Mouse (Mus musculus) ovary, postnatal 14 days (tissue): ENCODE measurements around the gene Rce1.

Experiments
- DNase-seq: peaks from one replicate; pipeline ENCODE4 v3.0.0; 2022; ENCODE audit warnings: low spot score

Gene Rce1

DNA sequence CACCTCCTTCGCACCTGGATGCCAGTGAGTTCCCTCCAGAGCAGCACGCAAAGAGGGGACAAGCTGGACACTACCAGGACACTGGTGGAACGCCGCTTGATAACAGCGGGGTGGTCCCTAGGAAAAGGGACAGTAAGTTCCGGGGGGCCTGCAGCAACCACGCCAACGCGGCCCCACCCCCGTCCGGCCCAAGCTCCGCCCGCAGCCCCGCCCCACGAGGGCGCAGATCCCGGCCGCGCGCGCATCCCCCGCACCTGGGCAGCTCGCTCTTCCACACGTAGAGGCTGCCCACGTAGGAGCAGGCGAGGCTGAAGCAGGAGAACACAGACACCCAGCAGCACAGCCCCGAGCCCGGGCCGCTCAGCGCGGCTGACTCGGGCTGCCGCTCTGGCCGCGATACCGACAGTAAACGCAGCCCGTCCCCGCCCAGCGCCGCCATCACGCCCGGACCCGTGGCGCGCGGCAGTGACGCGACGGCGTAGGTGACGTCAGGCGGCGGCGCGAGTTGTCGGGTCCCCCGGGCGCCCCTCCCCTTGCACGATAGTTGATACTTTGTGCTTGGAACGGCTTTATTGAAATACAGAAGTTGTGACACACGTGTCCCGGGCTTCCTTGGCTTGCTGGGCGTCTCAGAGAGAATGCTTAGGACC lies at the start of gene Rce1:
Gene Rce1, minus strand, starts transcription at position 463 of the 650 bp plus-strand sequence.
- peak; percentile 89 for DNase-seq

DNA sequence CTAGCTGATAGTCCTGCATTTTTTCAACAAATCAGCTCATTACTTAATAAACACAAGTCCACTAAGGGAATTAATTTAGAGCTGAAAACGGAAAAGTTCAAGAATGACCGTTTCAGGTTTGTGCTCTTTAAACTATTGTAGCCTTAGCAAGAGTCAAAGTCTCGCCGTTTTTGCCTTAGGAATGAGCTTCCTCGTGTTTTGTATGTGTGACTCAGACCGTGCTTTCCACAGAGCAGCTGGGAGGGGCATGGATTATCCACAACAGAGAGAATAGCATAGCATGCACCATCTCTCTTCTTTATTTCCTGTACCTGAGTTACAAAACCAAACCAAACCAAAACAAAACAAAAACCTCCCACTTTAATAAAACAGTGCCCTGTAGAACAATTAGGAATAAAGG lies 47.0 kb upstream of the Rce1 start:
- no peak for DNase-seq

DNA sequence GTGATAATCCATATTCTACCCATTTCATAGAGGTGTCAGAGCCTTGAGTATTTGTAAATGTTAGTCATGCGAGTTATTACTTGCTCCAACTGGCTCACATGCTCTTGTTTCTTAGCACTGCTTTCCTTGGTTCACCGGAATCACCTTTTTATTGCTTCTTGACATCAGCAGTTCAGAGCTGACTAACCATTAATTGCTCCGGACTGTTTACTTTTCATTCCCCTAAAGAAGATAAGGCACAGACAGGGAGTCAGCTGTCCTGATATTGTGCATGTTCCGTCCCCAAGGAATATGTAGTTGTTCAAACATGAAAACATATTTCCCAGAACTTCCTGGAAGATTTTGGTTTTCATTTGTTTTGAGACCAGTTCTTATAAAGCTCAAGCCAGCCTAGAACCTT lies 45.3 kb upstream of the Rce1 start:
- no peak for DNase-seq

DNA sequence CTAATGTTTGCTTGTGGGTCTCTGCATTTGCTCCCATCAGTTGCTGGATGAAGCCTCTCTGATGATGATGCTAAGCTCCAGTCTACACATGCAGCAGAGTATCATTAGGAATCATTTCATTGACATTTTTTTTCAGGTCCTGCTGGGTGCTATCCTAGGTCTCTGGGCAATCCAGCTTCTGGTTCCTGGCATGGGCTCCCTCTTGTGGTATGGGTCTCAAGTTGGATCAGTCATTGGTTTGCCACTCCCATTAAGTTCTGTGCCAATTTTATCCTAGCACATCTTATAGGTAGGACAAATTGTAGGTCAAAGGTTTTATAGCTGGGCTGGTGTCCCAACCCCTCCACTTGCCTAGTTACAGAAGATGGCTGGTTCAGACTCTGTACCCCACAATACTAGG lies 41.4 kb upstream of the Rce1 start:
- DNase-seq = no peak

DNA sequence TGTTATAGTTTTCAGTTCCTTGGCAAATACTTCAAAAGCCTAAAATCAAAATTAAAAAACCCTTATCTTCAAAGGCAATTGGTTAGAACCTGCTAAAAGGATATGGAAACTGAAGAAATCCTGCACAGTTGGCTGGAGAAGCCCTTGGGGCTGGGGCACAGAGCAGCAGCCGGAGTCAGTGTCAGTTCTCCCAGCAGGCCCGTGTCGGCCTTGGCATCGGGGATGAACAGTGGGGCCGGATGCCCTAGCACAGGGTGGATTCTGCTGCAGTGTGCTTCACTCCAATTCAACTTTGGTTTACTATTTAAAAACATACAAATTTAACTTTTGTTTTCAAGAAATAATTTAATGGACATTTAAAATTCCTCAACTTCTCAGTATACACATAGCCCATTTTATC lies 32.7 kb upstream of the Rce1 start:
- DNase-seq = no peak

DNA sequence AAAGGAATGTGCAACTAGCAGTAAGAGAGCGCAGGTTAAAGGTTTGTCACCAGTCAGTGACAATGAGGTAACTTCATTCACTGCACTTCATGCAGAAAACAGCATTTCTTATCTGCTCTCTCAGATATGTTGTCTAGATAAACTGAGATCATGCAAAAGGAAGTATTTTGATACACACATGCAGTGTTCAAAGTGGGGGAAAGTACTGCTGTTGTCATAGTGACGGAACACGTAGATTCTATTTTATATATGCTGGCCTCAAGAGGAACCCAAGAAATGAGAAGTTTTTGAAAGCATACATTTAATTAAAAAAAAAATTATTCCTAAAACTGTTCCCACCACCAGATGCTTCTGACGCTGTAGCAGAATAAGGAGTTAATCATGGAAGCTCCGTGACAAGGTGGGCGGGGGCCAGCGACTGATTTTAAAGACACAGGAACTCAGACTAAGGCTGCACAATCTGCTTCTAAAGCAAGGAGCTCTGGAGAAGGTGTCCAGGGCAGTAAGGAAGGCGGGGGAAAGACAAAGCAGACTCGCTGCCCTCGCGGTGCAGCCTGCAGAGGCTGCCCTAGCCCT lies 21.6 kb upstream of the Rce1 start:
- DNase-seq = no peak

DNA sequence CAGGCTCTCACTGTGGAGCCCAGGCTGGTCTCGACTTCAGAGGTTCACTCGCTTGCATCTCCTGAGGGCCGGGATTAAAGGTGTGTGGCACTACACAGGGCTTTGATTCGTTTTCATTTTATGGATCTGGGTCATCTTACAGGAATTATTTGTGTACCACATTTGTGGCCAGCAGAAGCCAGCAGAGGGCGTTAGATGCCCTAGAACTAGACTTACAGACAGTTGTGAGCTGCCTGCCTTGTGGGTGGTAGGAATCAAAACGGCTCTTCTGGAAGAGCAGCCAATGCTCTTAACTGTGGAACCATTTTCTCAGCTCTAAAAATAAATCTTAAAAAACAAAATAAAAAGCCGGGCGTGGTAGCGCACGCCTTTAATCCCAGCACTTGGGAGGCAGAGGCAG lies 18.8 kb upstream of the Rce1 start:
- DNase-seq = no peak

DNA sequence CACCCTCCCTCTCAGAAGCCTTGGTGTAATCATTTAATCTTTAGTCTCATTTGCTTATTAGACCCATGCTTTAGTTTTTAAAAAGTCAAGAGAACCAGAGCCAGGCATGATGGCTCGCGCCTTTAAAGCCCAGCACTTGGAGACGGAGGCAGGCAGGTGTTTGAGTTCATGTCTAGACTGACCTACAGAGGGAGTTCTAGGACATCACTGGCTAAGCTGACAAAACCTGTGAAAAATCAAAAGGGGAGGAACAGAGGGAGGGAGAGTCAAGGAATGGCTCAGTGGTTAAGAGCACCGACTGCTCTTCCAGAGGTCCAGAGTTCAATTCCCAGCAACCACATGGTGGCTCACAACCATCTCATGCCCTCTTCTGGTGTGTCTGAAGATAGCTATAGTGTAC lies 10.5 kb upstream of the Rce1 start:
- no peak for DNase-seq

DNA sequence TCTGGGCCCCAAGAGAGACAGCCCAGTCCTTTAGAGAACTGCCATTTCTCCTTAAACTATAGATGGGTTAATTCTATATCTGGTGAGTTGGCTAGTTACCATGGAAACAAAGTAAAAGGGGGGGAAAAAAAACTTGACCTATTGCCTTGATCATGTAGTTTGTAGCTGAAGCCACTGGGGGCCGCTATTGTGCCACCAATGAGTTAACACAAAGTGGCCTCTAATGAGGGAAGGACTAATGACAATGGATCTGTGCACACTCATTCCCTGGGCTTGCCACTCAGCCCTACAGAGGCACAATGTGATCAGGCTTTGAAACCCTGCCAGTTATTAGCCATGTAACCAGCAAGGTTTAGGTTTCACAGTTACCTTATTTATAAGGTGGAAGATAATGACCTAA lies 3.4 kb upstream of the Rce1 start:
- DNase-seq = peak; percentile 57

DNA sequence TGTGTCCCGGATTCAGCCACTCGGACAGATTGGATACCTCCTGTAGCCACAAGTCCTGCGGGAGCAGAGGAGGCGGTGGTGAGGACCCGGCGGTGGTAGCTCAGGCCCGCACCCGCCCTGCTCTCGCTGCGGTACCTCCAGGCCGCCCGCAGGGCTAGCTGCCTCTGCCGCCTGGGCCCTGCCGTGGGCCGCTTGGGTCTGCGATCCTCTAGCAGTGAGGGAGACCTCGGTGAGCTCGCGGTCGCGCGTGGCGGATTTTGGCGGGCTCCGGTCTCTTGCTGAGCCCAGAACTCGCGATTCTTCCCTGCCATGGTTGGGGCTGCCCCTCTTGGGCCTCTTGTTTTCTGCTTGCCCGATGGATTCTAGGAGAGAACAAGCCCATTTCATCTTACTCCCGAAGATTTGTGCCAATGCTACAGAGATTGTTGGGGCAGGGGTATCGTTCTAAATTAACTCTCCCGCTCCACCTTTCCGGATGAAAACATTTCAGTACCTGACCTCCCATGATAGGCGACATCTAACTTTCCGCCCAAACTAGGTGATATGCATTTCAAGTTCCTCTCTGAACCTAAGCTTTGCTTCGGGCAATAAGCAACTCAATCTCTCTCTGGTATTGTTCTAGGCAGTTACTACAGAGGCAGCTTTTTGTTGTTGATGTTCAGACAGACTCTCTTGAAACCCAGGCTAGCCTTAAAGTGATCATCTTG lies 541 bp upstream of the Rce1 start:
- no peak for DNase-seq

DNA sequence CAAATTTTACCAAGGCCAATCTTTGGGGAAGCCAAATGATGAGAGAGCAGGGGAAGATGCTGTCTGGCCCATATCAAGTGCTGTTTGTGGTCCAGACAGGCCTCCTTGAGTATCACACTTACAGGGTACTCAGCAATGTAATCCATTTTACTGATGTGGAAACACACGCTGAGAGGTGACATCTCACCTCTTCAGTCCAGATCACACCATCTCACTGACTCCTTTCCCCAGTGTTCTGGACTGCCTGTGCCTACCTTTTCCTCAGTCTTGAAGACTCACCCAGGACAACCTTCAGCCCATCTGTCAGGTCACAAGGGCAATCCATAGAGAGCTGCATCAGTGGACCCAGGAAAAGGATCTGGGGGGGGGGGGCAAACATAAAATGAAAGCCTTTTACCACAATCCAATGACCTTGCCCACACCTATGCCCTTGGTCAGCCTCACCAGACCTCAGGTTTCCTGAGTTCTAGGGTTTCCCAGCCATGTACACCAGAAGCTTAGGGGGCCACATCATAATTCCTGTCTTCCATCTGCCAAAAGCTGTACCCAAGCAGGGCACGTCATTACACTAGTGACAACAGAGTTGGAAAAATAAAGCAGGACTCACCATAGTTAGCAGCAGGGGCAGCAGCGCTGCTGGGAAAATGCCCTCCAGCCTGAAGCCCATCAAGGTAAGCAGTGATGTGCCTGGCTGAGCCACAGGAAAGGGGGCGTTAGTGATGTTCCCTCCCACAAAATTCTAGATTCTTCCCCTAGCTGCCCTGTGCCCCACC lies 849 bp downstream of the Rce1 start:
- DNase-seq = no peak

DNA sequence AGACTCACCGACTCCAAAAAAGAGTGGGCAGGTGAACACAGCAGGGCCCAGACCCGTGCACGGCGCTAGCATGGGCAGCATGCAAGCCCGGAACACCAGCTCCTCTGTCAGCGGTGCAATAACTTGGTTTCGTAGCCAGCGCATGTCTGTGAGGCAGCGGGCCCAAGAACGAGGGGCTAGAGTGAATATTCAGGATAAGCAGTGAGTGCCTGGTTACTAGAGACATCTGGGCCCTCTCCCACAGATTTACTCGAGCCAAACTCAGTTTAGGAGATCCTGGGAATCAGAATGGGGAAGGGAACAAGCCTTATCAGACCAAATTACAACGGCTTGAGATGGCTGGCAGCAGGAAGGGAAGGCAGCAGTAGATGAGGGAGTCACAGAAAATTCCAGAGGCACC lies 1.4 kb downstream of the Rce1 start:
- DNase-seq = no peak

DNA sequence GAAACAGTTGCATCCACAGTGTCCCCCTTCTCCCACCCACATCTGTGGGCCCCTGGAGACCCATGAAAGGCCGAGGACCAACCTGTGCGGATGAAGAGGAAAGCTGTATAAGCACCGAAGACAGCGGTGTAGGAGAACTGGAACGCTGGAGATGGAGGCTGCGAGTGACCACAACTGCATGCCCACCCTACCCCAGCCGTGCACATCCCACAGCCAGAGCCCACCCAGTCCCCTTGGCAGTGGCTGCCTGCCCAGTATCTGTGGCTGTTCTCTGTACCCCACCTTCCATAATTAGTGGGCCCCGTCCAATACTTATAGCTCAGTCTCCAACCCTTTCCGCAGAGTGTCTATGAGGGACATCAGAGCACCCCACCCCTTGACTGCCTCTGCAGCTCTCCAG lies 2.0 kb downstream of the Rce1 start:
- no peak for DNase-seq

DNA sequence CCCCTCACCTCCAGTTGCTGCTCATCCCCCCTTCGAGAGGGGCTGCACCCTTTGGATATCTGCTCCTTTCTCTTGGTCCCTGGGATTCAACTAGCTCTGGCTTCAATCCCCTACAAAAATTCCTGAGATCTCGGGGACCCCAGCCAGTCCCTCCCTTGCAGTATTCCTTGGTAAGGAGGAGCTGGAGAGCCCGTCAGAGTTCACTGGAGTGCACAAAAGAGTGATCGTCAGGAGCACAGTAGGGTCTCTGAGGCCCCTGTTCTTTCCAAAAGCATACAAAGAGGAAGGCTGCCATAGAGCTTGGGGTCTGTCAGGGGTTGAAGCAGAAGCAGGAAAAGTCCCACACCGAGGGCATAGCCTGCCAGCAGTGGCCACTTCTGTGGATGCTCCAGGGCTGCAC lies 2.7 kb downstream of the Rce1 start:
- no peak for DNase-seq

DNA sequence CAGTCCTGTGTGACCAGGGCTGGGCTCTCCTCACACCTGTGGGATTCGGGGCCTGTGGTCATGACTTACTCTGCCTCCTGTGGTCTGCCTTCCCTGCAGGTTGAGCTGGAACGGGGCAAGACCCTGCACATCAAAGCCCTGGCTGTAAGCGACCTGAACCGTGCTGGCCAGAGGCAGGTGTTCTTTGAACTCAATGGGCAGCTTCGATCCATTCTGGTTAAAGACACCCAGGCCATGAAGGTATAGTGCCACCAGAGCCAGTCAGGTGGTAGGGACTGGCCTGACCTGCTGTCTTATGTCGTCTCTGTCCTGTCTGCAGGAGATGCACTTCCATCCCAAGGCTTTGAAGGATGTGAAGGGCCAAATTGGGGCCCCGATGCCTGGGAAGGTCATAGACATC lies 4.7 kb downstream of the Rce1 start:
- no peak for DNase-seq

DNA sequence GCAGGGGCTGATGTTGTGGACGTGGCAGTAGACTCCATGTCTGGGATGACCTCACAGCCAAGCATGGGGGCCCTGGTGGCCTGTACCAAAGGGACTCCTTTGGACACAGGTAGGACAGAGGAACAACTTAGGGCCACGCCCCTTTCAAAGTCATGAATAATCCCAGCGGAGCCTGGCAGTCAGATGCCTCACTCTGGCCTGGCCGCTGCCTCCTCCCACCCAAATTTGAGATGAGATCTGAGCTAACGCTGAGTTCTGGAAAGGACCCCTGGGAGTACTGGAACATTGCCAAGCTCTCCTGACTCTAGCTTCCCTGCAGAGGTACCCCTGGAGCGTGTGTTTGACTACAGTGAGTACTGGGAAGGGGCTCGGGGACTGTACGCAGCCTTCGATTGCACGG lies 6.0 kb downstream of the Rce1 start:
- no peak for DNase-seq

DNA sequence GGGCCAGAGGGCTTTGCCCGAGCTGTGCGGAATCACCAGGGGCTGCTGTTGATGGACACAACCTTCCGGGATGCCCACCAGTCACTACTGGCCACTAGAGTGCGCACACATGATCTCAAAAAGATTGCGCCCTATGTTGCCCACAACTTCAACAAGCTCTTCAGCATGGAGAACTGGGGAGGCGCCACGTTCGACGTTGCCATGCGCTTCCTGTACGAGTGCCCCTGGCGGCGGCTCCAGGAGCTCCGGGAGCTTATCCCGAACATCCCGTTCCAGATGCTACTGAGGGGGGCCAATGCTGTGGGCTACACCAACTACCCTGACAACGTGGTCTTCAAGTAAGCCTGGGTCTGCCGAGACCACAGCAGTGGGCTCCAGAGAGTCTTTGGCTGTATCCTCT lies 7.3 kb downstream of the Rce1 start:
- no peak for DNase-seq

DNA sequence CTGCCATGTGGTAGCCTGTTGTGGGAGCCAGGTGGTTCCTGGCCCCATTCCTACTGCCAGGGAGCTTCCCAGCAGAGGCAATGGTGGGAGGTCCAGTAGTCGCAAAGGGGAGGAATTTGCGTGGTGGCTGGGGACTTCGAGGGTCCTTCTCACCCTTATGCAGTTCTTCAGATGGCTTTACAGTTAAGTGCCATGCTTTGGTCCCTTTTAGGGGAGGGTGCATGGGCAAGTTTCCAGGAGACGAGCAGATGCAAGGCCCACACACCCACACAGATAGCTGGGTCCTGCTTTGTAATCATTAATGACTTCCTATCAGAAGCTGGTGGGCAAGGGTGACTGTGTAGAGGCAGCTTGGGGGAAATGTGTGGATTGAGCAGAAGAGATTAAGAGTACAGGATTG lies 8.9 kb downstream of the Rce1 start:
- no peak for DNase-seq

DNA sequence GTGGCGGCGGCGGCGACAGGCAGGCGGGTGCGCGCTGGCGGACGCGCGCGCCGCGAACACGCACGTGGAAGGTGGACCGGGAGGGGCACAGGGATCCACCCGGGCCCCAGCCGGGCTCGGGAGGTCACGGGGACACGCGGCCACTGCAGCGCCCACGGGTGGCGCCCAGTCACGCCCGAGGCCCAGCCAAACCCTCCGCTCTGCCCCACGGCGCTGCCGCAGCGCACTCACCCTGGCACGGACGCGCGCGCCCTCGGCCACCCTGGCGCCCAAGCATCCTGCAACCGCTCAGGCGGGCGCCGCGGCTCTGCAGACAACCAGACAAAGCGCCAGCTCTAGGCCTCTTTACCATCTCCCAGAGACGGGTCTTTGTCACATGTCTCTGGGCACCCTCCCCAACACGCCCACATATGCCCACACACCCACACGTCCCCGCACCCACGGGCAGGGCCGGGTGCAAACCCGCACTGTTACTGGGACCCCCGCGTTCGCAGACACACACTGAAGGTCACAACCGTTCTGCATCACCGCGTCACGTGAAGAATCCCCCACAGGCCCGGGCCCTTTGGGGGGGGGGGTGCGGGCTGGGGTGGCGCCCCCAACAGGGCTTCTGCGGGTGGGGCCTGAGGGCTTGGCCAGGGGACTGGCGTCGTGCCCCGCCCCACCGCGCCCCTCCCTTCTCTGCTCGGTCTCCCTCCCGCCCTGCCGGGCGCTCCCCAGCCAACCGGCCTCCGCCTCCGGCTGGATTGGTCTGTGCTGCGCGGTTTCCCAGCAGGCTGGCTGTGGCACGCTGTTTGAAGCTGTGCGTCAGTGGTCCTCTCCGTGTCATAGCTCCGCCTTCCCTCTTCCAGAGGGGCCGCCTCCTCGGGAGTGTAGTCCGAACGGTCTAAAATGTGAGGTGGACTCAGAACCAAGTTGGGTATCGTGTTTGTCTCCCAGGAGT lies 10.0 kb downstream of the Rce1 start, which contains the start of gene Lrfn4:
Gene Lrfn4, minus strand, starts transcription at position 517 of the 943 bp plus-strand sequence.
- peak; percentile 73 for DNase-seq

DNA sequence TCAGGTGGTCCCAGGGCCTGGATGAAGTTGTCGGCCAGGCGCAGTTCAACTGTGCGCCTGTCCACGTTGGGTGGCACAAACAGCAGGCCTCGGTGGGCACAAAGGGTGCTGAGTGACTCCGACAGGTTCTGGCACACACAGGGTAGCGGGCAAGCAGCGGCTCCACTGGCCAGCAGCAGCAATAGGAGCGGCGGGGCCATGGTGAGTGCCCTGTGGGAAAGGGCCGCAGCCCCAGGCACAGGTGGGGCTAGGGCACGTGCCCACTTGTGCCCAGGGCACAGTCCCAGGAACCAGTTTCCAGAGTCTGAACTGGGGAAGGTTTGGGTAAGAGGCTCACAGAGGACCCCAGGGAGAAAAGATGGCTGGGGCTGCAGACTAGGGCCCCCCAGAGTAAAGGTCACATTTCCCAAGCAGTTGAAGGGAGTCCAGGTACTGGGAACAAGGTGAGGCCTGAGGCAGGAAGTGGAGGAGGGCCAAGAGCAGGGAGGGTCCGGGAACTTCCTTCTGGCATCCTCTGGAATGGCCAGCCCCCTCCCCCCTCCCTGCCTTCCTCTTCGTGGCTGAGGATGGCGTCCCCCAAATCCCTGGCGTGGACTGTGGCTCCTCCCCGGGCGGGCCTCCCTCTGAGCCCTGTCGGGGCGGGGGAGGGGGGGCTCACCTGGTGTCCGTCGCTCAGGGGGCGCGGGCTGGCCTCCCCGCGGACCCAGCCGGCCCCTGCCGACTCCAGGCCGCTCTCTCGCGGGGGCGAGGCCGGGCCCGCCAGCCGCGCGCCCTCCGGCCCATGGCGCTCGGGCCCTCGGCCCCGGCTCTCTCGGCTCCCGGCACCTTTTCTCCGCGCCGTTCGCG lies 10.9 kb downstream of the Rce1 start:
- DNase-seq = no peak
